Mouse (Mus musculus) embryonic fibroblast, embryonic 13.5 days (primary cell): ENCODE measurements at regions not wholly inside any gene's neighbourhood (a gene's known extent, or its start where the extent isn't known, plus 50 kb on each side); places are given as distances from the start of the nearest gene placed in this dataset.

Source experiments
- CTCF ChIP-seq: IDR thresholded peaks from 2 replicates; pipeline ENCODE4 v1.5.1; 2011; ENCODE audit warnings: mild to moderate bottlenecking, control low read depth, low read length, moderate library complexity, borderline replicate concordance; ENCODE audit not compliant: insufficient read depth
- POLR2A ChIP-seq: IDR thresholded peaks from 2 replicates; pipeline ENCODE4 v1.6.1; 2011; ENCODE audit warnings: low read depth, mild to moderate bottlenecking, control low read depth, low read length, moderate library complexity

GRCm38 (mm10) chr4:55874875-55875274 lies 342.6 kb upstream of the Klf4 start:
- no peak for TF ChIP-seq CTCF
- TF ChIP-seq POLR2A, result no peak
